Mouse (Mus musculus) cerebellum, adult 9-10 months (tissue): ENCODE data around the gene Kcnab3.
A peak's percentile ranks its signal among the peaks of the same experiment; 100 is the strongest.
"Not testable (repeated sequence)": the region's sequence is repeated elsewhere in the genome, so short reads cannot be mapped to it uniquely, and the experiment has no call there.

ENCODE experiments used
- DNase-seq: peaks from one replicate; pipeline ENCODE4 v3.0.0; 2022

The Kcnab3 gene

GRCm38 (mm10) chr11:69325628-69326407 is at the start of gene Kcnab3:
Kcnab3 (plus strand) TSS chr11:69326258.
- peak; percentile 82 for DNase-seq

- DNase-seq = no peak
Measured at GRCm38 (mm10) chr11:69277267-69277666, 48.8 kb upstream of the Kcnab3 start.

GRCm38 (mm10) chr11:69291111-69291510 is 34.9 kb upstream of the Kcnab3 start:
- DNase-seq = no peak

- no peak for DNase-seq
Measured at GRCm38 (mm10) chr11:69295286-69295685, 30.8 kb upstream of the Kcnab3 start.

- DNase-seq = no peak
Measured at GRCm38 (mm10) chr11:69297799-69298198, 28.3 kb upstream of the Kcnab3 start.

GRCm38 (mm10) chr11:69298231-69298630 is 27.8 kb upstream of the Kcnab3 start:
- DNase-seq = no peak

GRCm38 (mm10) chr11:69302817-69303216 is 23.2 kb upstream of the Kcnab3 start:
- DNase-seq = no peak

- DNase-seq = no peak
Measured at GRCm38 (mm10) chr11:69305291-69305690, 20.8 kb upstream of the Kcnab3 start.

- DNase-seq = no peak
Measured at GRCm38 (mm10) chr11:69306039-69306438, 20.0 kb upstream of the Kcnab3 start.

- no peak for DNase-seq
Measured at GRCm38 (mm10) chr11:69311266-69311665, 14.8 kb upstream of the Kcnab3 start.

- DNase-seq = no peak
Measured at GRCm38 (mm10) chr11:69316361-69316760, 9.7 kb upstream of the Kcnab3 start.

- not testable (repeated sequence) for DNase-seq
Measured at GRCm38 (mm10) chr11:69318000-69318399, 8.1 kb upstream of the Kcnab3 start.

- DNase-seq = peak; percentile 24
Measured at GRCm38 (mm10) chr11:69321580-69321979, 4.5 kb upstream of the Kcnab3 start.

- peak; percentile 55 for DNase-seq
Measured at GRCm38 (mm10) chr11:69322010-69322409, 4.0 kb upstream of the Kcnab3 start.

GRCm38 (mm10) chr11:69322693-69323471 is 3.2 kb upstream of the Kcnab3 start:
- peak; percentile 49 for DNase-seq

GRCm38 (mm10) chr11:69323667-69324111 is 2.4 kb upstream of the Kcnab3 start, which contains the start of the genes Cntrob and Trappc1:
Cntrob (minus strand) TSS chr11:69323775.
Trappc1 (plus strand) TSS chr11:69323980.
- DNase-seq = peak; percentile 99

- DNase-seq = peak; percentile 41
Measured at GRCm38 (mm10) chr11:69324749-69325148, 1.3 kb upstream of the Kcnab3 start.

GRCm38 (mm10) chr11:69326408-69327156 is 524 bp downstream of the Kcnab3 start:
- DNase-seq = peak; percentile 54

GRCm38 (mm10) chr11:69327157-69327442 is 1.0 kb downstream of the Kcnab3 start:
- peak; percentile 48 for DNase-seq

- DNase-seq = peak; percentile 44
Measured at GRCm38 (mm10) chr11:69327648-69328047, 1.6 kb downstream of the Kcnab3 start.

- DNase-seq = no peak
Measured at GRCm38 (mm10) chr11:69328517-69328916, 2.5 kb downstream of the Kcnab3 start.

- peak; percentile 46 for DNase-seq
Measured at GRCm38 (mm10) chr11:69331152-69331551, 5.1 kb downstream of the Kcnab3 start.

GRCm38 (mm10) chr11:69331929-69332405 is 5.9 kb downstream of the Kcnab3 start:
- DNase-seq = peak; percentile 81
